ENCODE assay signal across 10 mouse cellular contexts in genomic region chr8:117366475-117366874, GRCm38 (mm10).
A peak's percentile ranks its signal among the peaks of the same experiment; 100 is the strongest.
DNase-seq lines count a peak whose midpoint lies in the region; ATAC-seq and TF ChIP-seq lines count a peak whose summit lies in the region.
"Had no signal": no experiment of that assay in that cellular context is flagged by ENCODE, and none has a peak within 500 bp of the region (broad histone marks: within the 10 kb centered on the region; RNA-seq: fewer than 3 reads in every experiment).

No protein-coding gene starts in this region.

- H3K27me3 ChIP-seq in kidney, postnatal 0 days (ENCODE audit: insufficient read depth, low read length) = no peaks in the 10 kb centered on the region
- H3K27me3 ChIP-seq: embryonic facial prominence, embryonic 15.5 days; heart, embryonic 15.5 days had no signal

- intact Hi-C loops in left cerebral cortex, postnatal 4 days (cut with DNase I) = no loop called here

- H3K4me2 ChIP-seq in kidney, postnatal 0 days (ENCODE audit: low read length) = no peak overlapping the region
- H3K4me2 ChIP-seq: embryonic facial prominence, embryonic 15.5 days; heart, embryonic 15.5 days had no signal

- H3K4me3 ChIP-seq in kidney, postnatal 0 days (replicated peaks; ENCODE audit: low read depth, low read length) = no peak overlapping the region
- H3K4me3 ChIP-seq: embryonic facial prominence, embryonic 15.5 days; heart, embryonic 15.5 days had no signal

- ATAC-seq in kidney, postnatal 0 days (replicated peaks; ENCODE audit: low FRiP score, low read depth) = no peak
- no peak for ATAC-seq in CD4-positive, CD25-positive, alpha-beta regulatory T cell, adult 4 months

- DNase-seq in embryo, embryonic 10 days (ENCODE audit: low spot score) = peak; percentile 35
- no peak for DNase-seq in embryo, embryonic 9.5 days (ENCODE audit: extremely low spot score)
- DNase-seq in kidney, postnatal 0 days (ENCODE audit: low spot score) = peak; percentile 58
- no peak for DNase-seq in kidney, adult 9 months
- DNase-seq in 416B (ENCODE audit: low read depth) = peak; percentile 55
- peak; percentile 38 for DNase-seq in left cerebral cortex, postnatal 4 days
- no peak for DNase-seq in spleen, adult 12 weeks (ENCODE audit: low spot score)

- TF ChIP-seq CTCF in kidney, postnatal 0 days (IDR thresholded peaks at IDR 0.05; ENCODE audit: low read depth) = peak; percentile 67

- H3K4me1 ChIP-seq in kidney, postnatal 0 days (replicated peaks; ENCODE audit: insufficient read depth, low read length) = peaks cover 60% of the 10 kb centered on the region

- WGBS in kidney, postnatal 0 days = 49% methylated on average over 7 of the region's 7 CpGs

- H3K9me3 ChIP-seq in kidney, postnatal 0 days (replicated peaks; ENCODE audit: low read length) = no peaks in the 10 kb centered on the region
- H3K9me3 ChIP-seq: embryonic facial prominence, embryonic 15.5 days; heart, embryonic 15.5 days had no signal

- H3K9ac ChIP-seq in kidney, postnatal 0 days (ENCODE audit: low read depth, low read length) = no peak overlapping the region
- H3K9ac ChIP-seq: embryonic facial prominence, embryonic 15.5 days; heart, embryonic 15.5 days had no signal

- no peaks in the 10 kb centered on the region for H3K36me3 ChIP-seq in kidney, postnatal 0 days (ENCODE audit: insufficient read depth, low read length)
- H3K36me3 ChIP-seq: embryonic facial prominence, embryonic 15.5 days; heart, embryonic 15.5 days had no signal

- no peak overlapping the region for H3K27ac ChIP-seq in kidney, postnatal 0 days
- H3K27ac ChIP-seq: embryonic facial prominence, embryonic 15.5 days; heart, embryonic 15.5 days had no signal

Comparison
In these comparisons a context has a peak if more than half of its experiments do, and no peak if none do; other contexts are left out.
1. DNase-seq: peak in embryo, embryonic 10 days (single experiment), kidney, postnatal 0 days (single experiment), 416B (single experiment) and left cerebral cortex, postnatal 4 days (single experiment); none in embryo, embryonic 9.5 days (single experiment), kidney, adult 9 months (single experiment) and spleen, adult 12 weeks (single experiment).